Mouse (Mus musculus) retina, postnatal 7 days (tissue): ENCODE measurements around the gene Cdc20.

Source experiments
- DNase-seq: peaks from one replicate; pipeline ENCODE4 v3.0.0-alpha.2; 2012; ENCODE audit warnings: low read depth, low spot score

Gene Cdc20

GRCm38 (mm10) chr4:118417112-118417797 is 19.9 kb downstream of the Cdc20 start:
- DNase-seq = no peak

GRCm38 (mm10) chr4:118416329-118416728 is 20.8 kb downstream of the Cdc20 start:
- DNase-seq = no peak

- DNase-seq = no peak
These were observed 21.4 kb downstream of the Cdc20 start for GRCm38 (mm10) chr4:118415779-118416178.

GRCm38 (mm10) chr4:118413553-118413952 is 23.6 kb downstream of the Cdc20 start:
- DNase-seq = no peak

- no peak for DNase-seq
These were observed 26.3 kb downstream of the Cdc20 start for GRCm38 (mm10) chr4:118410871-118411270.

- DNase-seq = peak; percentile 84
These were observed 27.8 kb downstream of the Cdc20 start, which contains the start of the genes Szt2 and Med8 for GRCm38 (mm10) chr4:118409142-118409900. Szt2 (minus strand) TSS chr4:118409273. Med8 (plus strand) TSS chr4:118409337.

- no peak for DNase-seq
These were observed 34.5 kb downstream of the Cdc20 start for GRCm38 (mm10) chr4:118402701-118403100.

GRCm38 (mm10) chr4:118401918-118402317 is 35.2 kb downstream of the Cdc20 start:
- no peak for DNase-seq

GRCm38 (mm10) chr4:118401421-118401820 is 35.7 kb downstream of the Cdc20 start:
- no peak for DNase-seq

GRCm38 (mm10) chr4:118398400-118398799 is 38.8 kb downstream of the Cdc20 start:
- no peak for DNase-seq

- DNase-seq = no peak
These were observed 40.7 kb downstream of the Cdc20 start for GRCm38 (mm10) chr4:118396433-118396832.

GRCm38 (mm10) chr4:118395289-118395688 is 41.9 kb downstream of the Cdc20 start:
- DNase-seq = no peak

- DNase-seq = no peak
These were observed 42.6 kb downstream of the Cdc20 start for GRCm38 (mm10) chr4:118394505-118394904.

GRCm38 (mm10) chr4:118390146-118390545 is 47.0 kb downstream of the Cdc20 start:
- no peak for DNase-seq

GRCm38 (mm10) chr4:118387316-118387715 is 49.8 kb downstream of the Cdc20 start:
- DNase-seq = no peak

GRCm38 (mm10) chr4:118383271-118383670 is 53.9 kb downstream of the Cdc20 start:
- no peak for DNase-seq
